Mouse (Mus musculus) hindbrain, embryonic 16.5 days (tissue): ENCODE measurements around the gene Snx6. TPM values are rescaled to one million over a fixed set of nuclear protein-coding genes. Genes with fewer than 3 reads are reported as not detected.

Source experiments
- ATAC-seq: fragments of 200-750 bp; cut with Nextera tagmentation; 2 replicates; pipeline ENCODE4 v1.8.0; 2017; ENCODE audit warnings: moderate TSS enrichment, moderate library complexity
- H3K27ac ChIP-seq: fragments of 300-500 bp; sonication (generic); 2 replicates; pipeline ENCODE4 v1.5.1; 2014; ENCODE audit warnings: low read depth, mild to moderate bottlenecking, control low read depth, low read length, moderate library complexity
- H3K27me3 ChIP-seq: fragments of 300-500 bp; sonication (generic); replicated peaks from 2 replicates; pipeline ENCODE4 v1.6.1; 2014; ENCODE audit warnings: low read length; ENCODE audit not compliant: control insufficient read depth, insufficient read depth
- H3K36me3 ChIP-seq: fragments of 300-500 bp; sonication (generic); 2 replicates; pipeline ENCODE4 v1.6.1; 2014; ENCODE audit warnings: mild to moderate bottlenecking, low read length, moderate library complexity, mixed read lengths; ENCODE audit not compliant: control insufficient read depth, insufficient read depth
- H3K4me1 ChIP-seq: fragments of 300-500 bp; sonication (generic); 2 replicates; pipeline ENCODE4 v1.6.1; 2014; ENCODE audit warnings: low read depth, low read length; ENCODE audit not compliant: control insufficient read depth, insufficient read depth
- H3K4me2 ChIP-seq: fragments of 300-500 bp; sonication (generic); 2 replicates; pipeline ENCODE4 v1.6.1; 2014; ENCODE audit warnings: mild to moderate bottlenecking, low read length, control low read depth, moderate library complexity
- H3K4me3 ChIP-seq: fragments of 300-500 bp; sonication (generic); 2 replicates; pipeline ENCODE4 v1.5.1; 2014; ENCODE audit warnings: mild to moderate bottlenecking, low read length, control low read depth, moderate library complexity
- H3K9ac ChIP-seq: fragments of 300-500 bp; sonication (generic); 2 replicates; pipeline ENCODE4 v1.6.1; 2014; ENCODE audit warnings: low read depth, mild to moderate bottlenecking, control low read depth, low read length, moderate library complexity
- H3K9me3 ChIP-seq: fragments of 300-500 bp; sonication (generic); 2 replicates; pipeline ENCODE4 v1.6.1; 2014; ENCODE audit warnings: mild to moderate bottlenecking, low read length, moderate library complexity; ENCODE audit not compliant: control insufficient read depth
- WGBS: fragments of 180-500 bp; shearing (Covaris S2); extraction: QIAGEN DNeasy Blood & Tissue Kit; methylation state at CpG from one replicate; pipeline ENCODE4 v1.1.7; 2014; 5-methylcytosine and 5-hydroxymethylcytosine counted together
- polyA plus RNA-seq: library from polyadenylated mRNA; unstranded; fragments of >200 nt; fragmentation: Nextera tagmentation; extraction: Ambion mirVana; gene quantifications from 2 replicates; pipeline ENCODE4 v1.2.1, GENCODE M21; 2015

The Snx6 gene
- 132 and 144 TPM in 2 replicates for polyA plus RNA-seq

GRCm38 (mm10) chr12:54795153-54795998 is at the start of gene Snx6:
Gene Snx6, minus strand, starts transcription at chr12:54795703.
- Histone ChIP-seq H3K4me2 (peak within 1 kb of the TSS; percentile 76), H3K4me3 (peak within 1 kb of the TSS; percentile 73), H3K27ac (peak within 1 kb of the TSS; percentile 77), H3K27me3 (no peaks in the 10 kb centered on the region), H3K9me3 (no peaks in the 10 kb centered on the region), H3K4me1 (peaks cover 13% of the 10 kb centered on the region), H3K9ac (peak within 1 kb of the TSS; percentile 88), H3K36me3 (no peaks in the 10 kb centered on the region)
- ATAC-seq, result peak; percentile 95
- under 1% methylated on average over 62 of the region's 76 CpGs for WGBS

GRCm38 (mm10) chr12:54844415-54844814 is 48.9 kb upstream of the Snx6 start:
- Histone ChIP-seq H3K36me3 (no peaks in the 10 kb centered on the region), H3K4me3 (no peak overlapping the region), H3K9ac (no peak overlapping the region), H3K4me1 (no peaks in the 10 kb centered on the region), H3K27me3 (no peaks in the 10 kb centered on the region), H3K4me2 (no peak overlapping the region), H3K9me3 (no peaks in the 10 kb centered on the region), H3K27ac (no peak overlapping the region)
- no peak for ATAC-seq

GRCm38 (mm10) chr12:54841576-54841975 is 46.1 kb upstream of the Snx6 start:
- no peak overlapping the region for H3K9ac ChIP-seq
- no peaks in the 10 kb centered on the region for H3K9me3 ChIP-seq
- no peaks in the 10 kb centered on the region for H3K4me1 ChIP-seq
- H3K27ac ChIP-seq, result no peak overlapping the region
- H3K36me3 ChIP-seq, result no peaks in the 10 kb centered on the region
- H3K4me3 ChIP-seq, result no peak overlapping the region
- H3K4me2 ChIP-seq, result no peak overlapping the region
- 100% methylated on average over 1 of the region's 1 CpGs for WGBS
- H3K27me3 ChIP-seq, result no peaks in the 10 kb centered on the region
- no peak for ATAC-seq

- no peaks in the 10 kb centered on the region for H3K27me3 ChIP-seq
- no peak overlapping the region for H3K4me2 ChIP-seq
- no peaks in the 10 kb centered on the region for H3K9me3 ChIP-seq
- H3K4me3 ChIP-seq, result no peak overlapping the region
- H3K27ac ChIP-seq, result no peak overlapping the region
- no peak overlapping the region for H3K9ac ChIP-seq
- no peaks in the 10 kb centered on the region; the same call in 1 of the 2 replicates for H3K4me1 ChIP-seq
- ATAC-seq, result no peak
- no peaks in the 10 kb centered on the region for H3K36me3 ChIP-seq
- WGBS, result 83% methylated on average over 2 of the region's 2 CpGs
Observed at GRCm38 (mm10) chr12:54839815-54840214, 44.3 kb upstream of the Snx6 start.

- no peaks in the 10 kb centered on the region; the same call in 1 of the 2 replicates for H3K4me1 ChIP-seq
- H3K9ac ChIP-seq, result no peak overlapping the region
- ATAC-seq, result no peak
- H3K4me2 ChIP-seq, result no peak overlapping the region
- no peak overlapping the region for H3K4me3 ChIP-seq
- H3K9me3 ChIP-seq, result no peaks in the 10 kb centered on the region
- no peak overlapping the region for H3K27ac ChIP-seq
- H3K27me3 ChIP-seq, result no peaks in the 10 kb centered on the region
- H3K36me3 ChIP-seq, result no peaks in the 10 kb centered on the region
Observed at GRCm38 (mm10) chr12:54838931-54839330, 43.4 kb upstream of the Snx6 start.

- Histone ChIP-seq H3K4me1 (no peaks in the 10 kb centered on the region; the same call in 1 of the 2 replicates), H3K9me3 (no peaks in the 10 kb centered on the region), H3K27ac (no peak overlapping the region), H3K4me2 (no peak overlapping the region), H3K9ac (no peak overlapping the region), H3K27me3 (no peaks in the 10 kb centered on the region), H3K36me3 (no peaks in the 10 kb centered on the region), H3K4me3 (no peak overlapping the region)
- WGBS, result 81% methylated on average over 18 of the region's 18 CpGs
- ATAC-seq, result no peak
Observed at GRCm38 (mm10) chr12:54835608-54836570, 40.4 kb upstream of the Snx6 start.

- Histone ChIP-seq H3K27me3 (no peaks in the 10 kb centered on the region), H3K36me3 (no peaks in the 10 kb centered on the region), H3K9me3 (no peaks in the 10 kb centered on the region), H3K9ac (peak overlapping the region; percentile 53), H3K27ac (peak overlapping the region; percentile 42), H3K4me1 (no peaks in the 10 kb centered on the region; the same call in 1 of the 2 replicates), H3K4me2 (peak overlapping the region; percentile 47), H3K4me3 (peak overlapping the region; percentile 29)
- 19% methylated on average over 11 of the region's 11 CpGs for WGBS
- ATAC-seq, result peak; percentile 76
Observed at GRCm38 (mm10) chr12:54834925-54835447, 39.5 kb upstream of the Snx6 start.

- no peak overlapping the region for H3K4me3 ChIP-seq
- H3K9me3 ChIP-seq, result no peaks in the 10 kb centered on the region
- no peaks in the 10 kb centered on the region; the same call in 1 of the 2 replicates for H3K4me1 ChIP-seq
- no peak overlapping the region for H3K9ac ChIP-seq
- no peaks in the 10 kb centered on the region for H3K27me3 ChIP-seq
- H3K36me3 ChIP-seq, result no peaks in the 10 kb centered on the region
- WGBS, result 64% methylated on average over 9 of the region's 9 CpGs
- ATAC-seq, result no peak
- no peak overlapping the region for H3K27ac ChIP-seq
- H3K4me2 ChIP-seq, result no peak overlapping the region
Observed at GRCm38 (mm10) chr12:54833856-54834399, 38.4 kb upstream of the Snx6 start.
